Comparison of ENCODE assay signal across 8 mouse cellular contexts in genomic region chr9:53594764-53595163, GRCm38 (mm10). TPM values are rescaled to one million over a fixed set of nuclear protein-coding genes. Genes with fewer than 3 reads are reported as not detected.
DNase-seq lines count a peak whose midpoint lies in the region; ATAC-seq and TF ChIP-seq lines count a peak whose summit lies in the region.

No protein-coding gene starts in this region.

- no peak overlapping the region for H3K4me3 ChIP-seq in midbrain, embryonic 14.5 days (replicated peaks; ENCODE audit: low read depth, low read length)
- H3K4me3 ChIP-seq in midbrain, embryonic 16.5 days (ENCODE audit: low read depth, low read length): no peak overlapping the region
- no peak overlapping the region for H3K4me3 ChIP-seq in lung, adult 2 months (replicated peaks; ENCODE audit: extremely low read depth, low read depth, low read length)

- no peak overlapping the region for H3K4me2 ChIP-seq in midbrain, embryonic 14.5 days (ENCODE audit: low read length)
- H3K4me2 ChIP-seq in midbrain, embryonic 16.5 days (ENCODE audit: low read length): no peak overlapping the region

- no peak for ATAC-seq in midbrain, embryonic 14.5 days (ENCODE audit: low FRiP score, low TSS enrichment)
- ATAC-seq in midbrain, embryonic 16.5 days: no peak
- ATAC-seq in inflammation-experienced regulatory T-cells, adult 6 months: peak; percentile 72

- H3K9me3 ChIP-seq in midbrain, embryonic 14.5 days (ENCODE audit: control insufficient read depth, low read length): no peaks in the 10 kb centered on the region
- H3K9me3 ChIP-seq in midbrain, embryonic 16.5 days (replicated peaks; ENCODE audit: control insufficient read depth, low read length, poor library complexity, severe bottlenecking): no peaks in the 10 kb centered on the region

- H3K27me3 ChIP-seq in midbrain, embryonic 14.5 days (ENCODE audit: control insufficient read depth, insufficient read depth, low read length): no peaks in the 10 kb centered on the region
- H3K27me3 ChIP-seq in midbrain, embryonic 16.5 days (ENCODE audit: control insufficient read depth, insufficient read depth, low read depth, low read length): no peaks in the 10 kb centered on the region

- H3K4me1 ChIP-seq in midbrain, embryonic 14.5 days (ENCODE audit: control insufficient read depth, insufficient read depth, low read length): no peaks in the 10 kb centered on the region
- H3K4me1 ChIP-seq in midbrain, embryonic 16.5 days (ENCODE audit: control insufficient read depth, insufficient read depth, low read length): no peaks in the 10 kb centered on the region
- no peaks in the 10 kb centered on the region for H3K4me1 ChIP-seq in lung, adult 2 months (ENCODE audit: control insufficient read depth, insufficient read depth, low read length)

- peak; percentile 85 for TF ChIP-seq CTCF in lung, adult 2 months (IDR thresholded peaks at IDR 0.05; ENCODE audit: insufficient read depth, low read length)

- peak; percentile 74 for DNase-seq in midbrain, embryonic 14.5 days
- DNase-seq in adrenal gland, adult (ENCODE audit: inconsistent age in 2 of 2, low spot score in 1 of 2): peak; percentile 68 to 90
- DNase-seq in embryo, embryonic 9.5 days (ENCODE audit: extremely low spot score): peak; percentile 58
- DNase-seq in lung, adult 2 months: peak; percentile 77
- DNase-seq in right cerebral cortex, postnatal 10 days (ENCODE audit: low spot score in 2 of 2): peak; percentile 60 to 72
- peak; percentile 38 to 73 for DNase-seq in urinary bladder, postnatal 4 days (ENCODE audit: low spot score in 2 of 2)

- no peak overlapping the region for H3K27ac ChIP-seq in midbrain, embryonic 14.5 days (replicated peaks; ENCODE audit: low read depth, low read length)
- H3K27ac ChIP-seq in midbrain, embryonic 16.5 days (ENCODE audit: low read length): no peak overlapping the region

- no peak overlapping the region for H3K9ac ChIP-seq in midbrain, embryonic 14.5 days (replicated peaks; ENCODE audit: low read length)
- H3K9ac ChIP-seq in midbrain, embryonic 16.5 days (ENCODE audit: low read depth, low read length): no peak overlapping the region

- WGBS in midbrain, embryonic 14.5 days: 10% methylated on average over 3 of the region's 3 CpGs
- 7% methylated on average over 3 of the region's 3 CpGs for WGBS in midbrain, embryonic 16.5 days
- WGBS in lung, adult 2 months: 5% methylated on average over 3 of the region's 3 CpGs

- H3K36me3 ChIP-seq in midbrain, embryonic 14.5 days (ENCODE audit: control insufficient read depth, insufficient read depth, low read length): peaks cover 35% of the 10 kb centered on the region
- H3K36me3 ChIP-seq in midbrain, embryonic 16.5 days (ENCODE audit: control insufficient read depth, insufficient read depth, low read length): peaks cover 24% of the 10 kb centered on the region

- no peak for TF ChIP-seq POLR2A in lung, adult 2 months (IDR thresholded peaks at IDR 0.05; ENCODE audit: borderline replicate concordance, extremely low read depth, low read depth, low read length)

RNA-seq across cellular contexts. Expression of gene Acat1, which starts 15.4 kb away (rescaled TPM):
- 157 and 160 TPM in 2 replicates for polyA plus RNA-seq in midbrain, embryonic 14.5 days (2014; fragmentation: Nextera tagmentation; extraction: Ambion mirVana)
- polyA plus RNA-seq in midbrain, embryonic 16.5 days (2015; fragmentation: Nextera tagmentation; extraction: Ambion mirVana): 161 and 167 TPM in 2 replicates
- 10 to 100 TPM; 54.8 to 88.4 (median 87.9) TPM for polyA plus RNA-seq in inflammation-experienced regulatory T-cells, adult 6 months (2017; shearing (Covaris generic))
- 15.9 and 22.9 TPM in 2 replicates for polyA plus RNA-seq in lung, adult 2 months (2012; rRNA removed)

RNA-seq across cellular contexts. Expression of gene Npat, which starts 57.9 kb away (rescaled TPM):
- 10.3 and 16.1 TPM in 2 replicates for polyA plus RNA-seq in midbrain, embryonic 14.5 days (2014; fragmentation: Nextera tagmentation; extraction: Ambion mirVana)
- polyA plus RNA-seq in midbrain, embryonic 16.5 days (2015; fragmentation: Nextera tagmentation; extraction: Ambion mirVana): 11.1 and 11.2 TPM in 2 replicates
- polyA plus RNA-seq in inflammation-experienced regulatory T-cells, adult 6 months (2017; shearing (Covaris generic)): 10 to 100 TPM; 12.5 to 18.0 (median 13.2) TPM
- 2.0 and 2.1 TPM in 2 replicates for polyA plus RNA-seq in lung, adult 2 months (2012; rRNA removed)

RNA-seq across cellular contexts. Expression of gene Atm, which starts 58.2 kb away (rescaled TPM):
- 11.2 and 13.0 TPM in 2 replicates for polyA plus RNA-seq in midbrain, embryonic 14.5 days (2014; fragmentation: Nextera tagmentation; extraction: Ambion mirVana)
- 6.6 and 7.9 TPM in 2 replicates for polyA plus RNA-seq in midbrain, embryonic 16.5 days (2015; fragmentation: Nextera tagmentation; extraction: Ambion mirVana)
- polyA plus RNA-seq in inflammation-experienced regulatory T-cells, adult 6 months (2017; shearing (Covaris generic)): 10 to 100 TPM; 23.2 to 33.6 (median 28.9) TPM
- 1.1 and 1.5 TPM in 2 replicates for polyA plus RNA-seq in lung, adult 2 months (2012; rRNA removed)
